Mouse (Mus musculus): ENCODE data around the gene Tmem178b. TPM values are rescaled to one million over a fixed set of nuclear protein-coding genes. Genes with fewer than 3 reads are reported as not detected.

The Tmem178b gene
- 159 and 190 TPM in 2 replicates for total RNA-seq (2014; rRNA removed)
- polyA plus RNA-seq (2015; fragmentation: Nextera tagmentation; extraction: Ambion mirVana): 27.3 and 31.3 TPM in 2 replicates

DNA sequence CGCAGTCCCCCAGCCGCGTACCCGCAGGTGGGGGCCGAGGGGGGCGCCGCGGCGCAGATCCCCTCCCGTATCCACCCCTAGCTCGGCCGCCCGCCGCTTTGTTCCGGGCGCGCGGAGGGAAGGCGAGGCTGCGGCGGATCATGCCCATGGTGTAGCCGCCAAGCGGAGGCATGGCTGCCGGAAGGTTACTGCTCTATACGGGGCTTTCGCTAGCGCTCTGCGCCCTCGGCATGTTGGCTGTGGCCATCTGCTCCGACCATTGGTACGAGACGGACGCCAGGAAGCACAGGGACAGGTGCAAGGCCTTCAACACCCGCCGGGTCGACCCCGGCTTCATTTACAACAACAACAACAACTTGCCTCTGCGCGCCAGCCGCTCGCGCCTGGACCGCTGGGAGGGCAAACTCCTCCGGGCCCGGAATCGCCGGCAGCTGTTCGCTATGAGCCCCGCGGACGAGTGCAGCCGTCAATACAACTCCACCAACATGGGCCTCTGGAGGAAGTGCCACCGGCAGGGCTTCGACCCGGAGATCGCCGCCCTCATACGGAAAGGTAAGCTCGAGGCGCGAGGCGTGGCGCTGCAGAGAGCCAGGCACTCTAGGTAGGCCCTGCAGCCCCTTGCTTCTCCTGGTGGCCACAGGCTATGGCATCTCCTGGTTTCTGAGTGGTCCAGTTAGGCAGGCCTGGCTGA, at the start of gene Tmem178b:
Gene Tmem178b, plus strand, starts transcription at position 371 of the 691 bp plus-strand sequence.
- Histone ChIP-seq H3K9ac (replicated peaks; ENCODE audit: low read length, poor library complexity, severe bottlenecking) (peak within 1 kb of the TSS; percentile 86), H3K27me3 (ENCODE audit: insufficient read depth, low read length) (no peaks in the 10 kb centered on the region), H3K27ac (ENCODE audit: low read depth, low read length) (peak within 1 kb of the TSS; percentile 97), H3K9me3 (ENCODE audit: low read length) (no peaks in the 10 kb centered on the region), H3K4me1 (ENCODE audit: insufficient read depth, low read length) (no peaks in the 10 kb centered on the region; the same call in 1 of the 2 replicates), H3K36me3 (ENCODE audit: insufficient read depth, low read length) (no peaks in the 10 kb centered on the region), H3K4me3 (ENCODE audit: low read depth, low read length) (peak within 1 kb of the TSS; percentile 86), H3K4me2 (ENCODE audit: low read depth, low read length, poor library complexity, severe bottlenecking) (peak within 1 kb of the TSS; percentile 87)
- under 1% methylated on average over 59 of the region's 63 CpGs for WGBS
- DNase-seq (ENCODE audit: low spot score) (peak; percentile 59), ATAC-seq (ENCODE audit: low FRiP score) (peak; percentile 5; the same call in 1 of the 2 replicates)
- TF ChIP-seq CTCF (IDR thresholded peaks at IDR 0.05): peak; percentile 11; the same call in 1 of the 2 replicates

DNA sequence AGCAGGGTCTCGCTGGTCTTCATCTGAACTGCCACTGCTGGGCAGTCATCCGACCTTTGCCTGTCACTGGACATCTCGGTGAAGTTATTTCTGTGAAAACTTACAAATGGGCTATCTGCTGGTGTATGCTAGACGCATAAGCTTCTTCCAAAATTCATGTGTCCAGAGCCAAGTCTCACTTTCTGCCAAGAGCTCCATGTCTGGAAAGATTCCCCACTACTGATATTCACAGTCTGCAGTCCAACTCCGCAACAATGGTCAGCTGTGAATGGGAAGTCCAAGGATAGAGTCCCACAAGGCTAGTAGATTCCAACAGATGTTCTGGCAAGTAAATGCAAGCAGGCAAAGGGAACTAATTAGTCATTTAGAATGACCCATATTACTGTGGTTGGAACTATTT, 44.3 kb upstream of the Tmem178b start:
- Histone ChIP-seq H3K27me3 (ENCODE audit: insufficient read depth, low read length) (no peaks in the 10 kb centered on the region), H3K9me3 (ENCODE audit: low read length) (no peaks in the 10 kb centered on the region), H3K4me3 (ENCODE audit: low read depth, low read length) (no peak overlapping the region), H3K4me2 (ENCODE audit: low read depth, low read length, poor library complexity, severe bottlenecking) (no peak overlapping the region), H3K27ac (ENCODE audit: low read depth, low read length) (no peak overlapping the region), H3K4me1 (ENCODE audit: insufficient read depth, low read length) (no peaks in the 10 kb centered on the region), H3K36me3 (ENCODE audit: insufficient read depth, low read length) (no peaks in the 10 kb centered on the region), H3K9ac (replicated peaks; ENCODE audit: low read length, poor library complexity, severe bottlenecking) (no peak overlapping the region)
- DNase-seq (ENCODE audit: low spot score) (no peak), ATAC-seq (ENCODE audit: low FRiP score) (no peak)
- no peak for TF ChIP-seq CTCF (IDR thresholded peaks at IDR 0.05)
- WGBS: 90% methylated on average over 5 of the region's 5 CpGs

DNA sequence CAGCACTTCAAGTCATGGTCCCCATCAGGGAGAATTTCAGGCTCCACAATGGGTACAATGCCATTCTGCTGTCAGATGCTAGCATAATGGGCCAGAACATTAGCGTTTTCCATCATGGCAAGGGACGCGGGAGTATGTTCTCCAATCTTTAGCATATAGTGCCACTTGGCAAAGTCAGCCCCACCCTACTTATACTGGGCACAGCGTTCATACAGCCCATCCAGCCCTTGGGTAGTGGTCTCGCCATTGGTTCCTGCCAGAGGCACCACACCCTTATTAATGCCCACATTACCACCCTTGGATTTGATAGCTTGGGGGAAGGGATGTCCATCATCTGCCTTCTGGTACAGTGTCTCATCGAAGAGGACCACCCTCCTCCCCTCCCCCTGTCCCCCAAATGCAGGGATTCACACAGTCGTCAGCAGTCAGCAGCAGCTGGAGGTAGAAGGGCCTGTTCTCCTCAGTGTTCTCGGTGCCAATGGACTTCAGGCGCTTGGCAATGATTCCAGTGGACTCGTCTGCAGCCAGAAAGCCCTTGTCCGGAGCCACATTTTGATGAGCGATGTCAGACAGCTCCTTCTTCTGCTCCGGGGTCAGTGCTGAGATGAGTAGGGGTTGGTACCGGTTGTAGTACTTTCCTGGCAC, 29.3 kb upstream of the Tmem178b start:
- Histone ChIP-seq H3K4me3 (ENCODE audit: low read depth, low read length) (no peak overlapping the region), H3K4me1 (ENCODE audit: insufficient read depth, low read length) (no peaks in the 10 kb centered on the region), H3K9me3 (ENCODE audit: low read length) (no peaks in the 10 kb centered on the region), H3K27me3 (ENCODE audit: insufficient read depth, low read length) (no peaks in the 10 kb centered on the region), H3K9ac (replicated peaks; ENCODE audit: low read length, poor library complexity, severe bottlenecking) (no peak overlapping the region), H3K27ac (ENCODE audit: low read depth, low read length) (no peak overlapping the region), H3K4me2 (ENCODE audit: low read depth, low read length, poor library complexity, severe bottlenecking) (no peak overlapping the region), H3K36me3 (ENCODE audit: insufficient read depth, low read length) (no peaks in the 10 kb centered on the region)
- TF ChIP-seq CTCF (IDR thresholded peaks at IDR 0.05): no peak
- WGBS: 86% methylated on average over 14 of the region's 14 CpGs
- DNase-seq (ENCODE audit: low spot score): peak; percentile 33
- no peak for ATAC-seq (ENCODE audit: low FRiP score)

DNA sequence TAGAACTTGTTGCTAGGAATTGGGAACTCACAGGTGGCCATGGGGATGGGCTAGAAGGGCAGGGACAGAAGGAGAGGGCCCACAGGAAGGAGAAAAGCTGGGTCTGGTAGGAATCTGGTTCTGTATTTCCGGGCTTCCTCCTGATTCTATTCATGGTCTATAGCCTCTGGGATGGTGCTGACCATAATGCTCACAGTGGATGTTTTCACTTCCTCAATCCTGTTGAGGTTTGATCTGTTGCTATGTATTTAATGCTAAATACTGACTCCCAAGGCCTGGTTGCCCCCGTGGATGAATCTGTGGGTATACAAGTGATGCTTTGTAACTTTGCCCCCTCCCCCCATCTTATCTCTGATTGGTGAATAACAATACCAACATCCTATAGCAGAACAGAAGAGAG, 25.5 kb upstream of the Tmem178b start:
- no peak overlapping the region for H3K27ac ChIP-seq (ENCODE audit: low read depth, low read length)
- ATAC-seq (ENCODE audit: low FRiP score) (no peak), DNase-seq (ENCODE audit: low spot score) (no peak)
- H3K9me3 ChIP-seq (ENCODE audit: low read length): no peaks in the 10 kb centered on the region
- H3K4me3 ChIP-seq (ENCODE audit: low read depth, low read length): no peak overlapping the region
- TF ChIP-seq CTCF (IDR thresholded peaks at IDR 0.05): no peak
- H3K36me3 ChIP-seq (ENCODE audit: insufficient read depth, low read length): no peaks in the 10 kb centered on the region
- no peaks in the 10 kb centered on the region for H3K27me3 ChIP-seq (ENCODE audit: insufficient read depth, low read length)
- 79% methylated on average over 2 of the region's 2 CpGs for WGBS
- no peak overlapping the region for H3K4me2 ChIP-seq (ENCODE audit: low read depth, low read length, poor library complexity, severe bottlenecking)
- H3K4me1 ChIP-seq (ENCODE audit: insufficient read depth, low read length): no peaks in the 10 kb centered on the region
- no peak overlapping the region for H3K9ac ChIP-seq (replicated peaks; ENCODE audit: low read length, poor library complexity, severe bottlenecking)

DNA sequence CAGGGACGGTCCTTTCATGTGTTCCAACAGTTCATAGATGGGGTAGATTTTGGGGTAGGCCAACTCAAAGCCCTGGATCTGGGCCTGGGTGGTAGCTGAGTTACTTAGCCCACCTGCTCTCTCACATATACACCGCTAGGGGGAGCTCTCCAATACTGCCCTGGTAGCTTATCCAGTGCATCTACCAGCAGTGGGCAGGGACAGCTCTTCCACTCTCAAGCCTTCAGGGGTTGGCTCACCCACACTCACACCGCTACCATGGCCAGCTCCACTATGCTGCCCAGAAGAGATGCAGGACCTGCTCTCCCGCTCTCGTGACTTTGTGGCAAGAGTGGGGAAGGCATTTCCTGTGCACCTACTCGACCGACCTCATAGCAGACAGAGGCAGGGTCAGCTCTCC, 24.3 kb upstream of the Tmem178b start:
- Histone ChIP-seq H3K9me3 (ENCODE audit: low read length) (no peaks in the 10 kb centered on the region), H3K27ac (ENCODE audit: low read depth, low read length) (no peak overlapping the region), H3K27me3 (ENCODE audit: insufficient read depth, low read length) (no peaks in the 10 kb centered on the region), H3K4me3 (ENCODE audit: low read depth, low read length) (no peak overlapping the region), H3K4me1 (ENCODE audit: insufficient read depth, low read length) (no peaks in the 10 kb centered on the region), H3K4me2 (ENCODE audit: low read depth, low read length, poor library complexity, severe bottlenecking) (no peak overlapping the region), H3K36me3 (ENCODE audit: insufficient read depth, low read length) (no peaks in the 10 kb centered on the region), H3K9ac (replicated peaks; ENCODE audit: low read length, poor library complexity, severe bottlenecking) (no peak overlapping the region)
- TF ChIP-seq CTCF (IDR thresholded peaks at IDR 0.05): peak; percentile 37
- ATAC-seq (ENCODE audit: low FRiP score): no peak
- 58% methylated on average over 7 of the region's 7 CpGs for WGBS
- DNase-seq (ENCODE audit: low spot score): no peak

DNA sequence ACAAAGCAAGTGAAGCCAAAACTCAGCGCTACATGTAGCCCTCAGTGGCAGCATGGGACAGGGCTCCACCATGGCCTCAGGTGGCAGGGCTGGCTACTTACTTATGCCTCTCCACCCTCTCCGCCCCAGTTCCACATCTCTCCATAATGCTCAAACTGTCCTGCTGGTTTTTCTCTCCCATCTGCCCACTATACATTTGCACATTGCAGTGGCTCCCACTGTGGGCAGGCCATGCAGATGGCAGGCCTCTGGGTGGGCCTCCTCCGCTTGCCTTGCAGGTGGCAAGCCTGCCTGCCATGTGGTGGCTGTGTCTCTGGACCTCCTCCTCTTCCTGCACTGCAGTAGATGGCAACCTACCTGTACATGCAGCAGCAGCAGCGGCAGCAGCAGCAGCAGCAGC, 23.4 kb upstream of the Tmem178b start:
- no peaks in the 10 kb centered on the region for H3K4me1 ChIP-seq (ENCODE audit: insufficient read depth, low read length)
- H3K9ac ChIP-seq (replicated peaks; ENCODE audit: low read length, poor library complexity, severe bottlenecking): no peak overlapping the region
- no peak overlapping the region for H3K4me3 ChIP-seq (ENCODE audit: low read depth, low read length)
- H3K9me3 ChIP-seq (ENCODE audit: low read length): no peaks in the 10 kb centered on the region
- no peaks in the 10 kb centered on the region for H3K27me3 ChIP-seq (ENCODE audit: insufficient read depth, low read length)
- 85% methylated on average over 4 of the region's 4 CpGs for WGBS
- no peak for TF ChIP-seq CTCF (IDR thresholded peaks at IDR 0.05)
- DNase-seq (ENCODE audit: low spot score): no peak
- no peak for ATAC-seq (ENCODE audit: low FRiP score)
- H3K4me2 ChIP-seq (ENCODE audit: low read depth, low read length, poor library complexity, severe bottlenecking): no peak overlapping the region
- H3K36me3 ChIP-seq (ENCODE audit: insufficient read depth, low read length): no peaks in the 10 kb centered on the region
- H3K27ac ChIP-seq (ENCODE audit: low read depth, low read length): no peak overlapping the region
